Mouse (Mus musculus) T-cell, adult 2 months (primary cell): ENCODE data around the gene Tmprss11d.
"Not testable (repeated sequence)": the region's sequence is repeated elsewhere in the genome, so short reads cannot be mapped to it uniquely, and the experiment has no call there.

Experiments
- DNase-seq: peaks from one replicate; pipeline ENCODE4 v3.0.0; 2022; ENCODE audit warnings: low spot score

Gene Tmprss11d

GRCm38 (mm10) chr5:86373320-86373719 is at the start of gene Tmprss11d:
Tmprss11d (minus strand) TSS chr5:86373420.
- DNase-seq: no peak

- no peak for DNase-seq
Observed at GRCm38 (mm10) chr5:86421323-86422028, 48.3 kb upstream of the Tmprss11d start.

- no peak for DNase-seq
Observed at GRCm38 (mm10) chr5:86419494-86419893, 46.3 kb upstream of the Tmprss11d start.

- DNase-seq: no peak
Observed at GRCm38 (mm10) chr5:86414280-86414679, 41.1 kb upstream of the Tmprss11d start.

GRCm38 (mm10) chr5:86410815-86411214 is 37.6 kb upstream of the Tmprss11d start:
- DNase-seq: no peak

GRCm38 (mm10) chr5:86407941-86408340 is 34.7 kb upstream of the Tmprss11d start:
- DNase-seq: no peak

GRCm38 (mm10) chr5:86407191-86407590 is 34.0 kb upstream of the Tmprss11d start:
- DNase-seq: no peak

GRCm38 (mm10) chr5:86359412-86359985 is 13.7 kb downstream of the Tmprss11d start:
- DNase-seq: no peak

GRCm38 (mm10) chr5:86352966-86353365 is 20.3 kb downstream of the Tmprss11d start:
- no peak for DNase-seq

GRCm38 (mm10) chr5:86318018-86318956 is 54.9 kb downstream of the Tmprss11d start:
- DNase-seq: not testable (repeated sequence)

- DNase-seq: no peak
Observed at GRCm38 (mm10) chr5:86306116-86306515, 67.1 kb downstream of the Tmprss11d start.

- DNase-seq: no peak
Observed at GRCm38 (mm10) chr5:86303877-86304276, 69.3 kb downstream of the Tmprss11d start.

- no peak for DNase-seq
Observed at GRCm38 (mm10) chr5:86289208-86289607, 84.0 kb downstream of the Tmprss11d start, which contains the start of gene Tmprss11c. Tmprss11c (minus strand) TSS chr5:86289308.
